Mouse (Mus musculus): Measurements from ENCODE around the gene Atp7a. TPM values are rescaled to one million over a fixed set of nuclear protein-coding genes. Genes with fewer than 3 reads are reported as not detected.
"Not testable (repeated sequence)": the region's sequence is repeated elsewhere in the genome, so short reads cannot be mapped to it uniquely, and the experiment has no call there.

Gene Atp7a
- polyA plus RNA-seq, 1 experiment = 19.8 TPM

DNA sequence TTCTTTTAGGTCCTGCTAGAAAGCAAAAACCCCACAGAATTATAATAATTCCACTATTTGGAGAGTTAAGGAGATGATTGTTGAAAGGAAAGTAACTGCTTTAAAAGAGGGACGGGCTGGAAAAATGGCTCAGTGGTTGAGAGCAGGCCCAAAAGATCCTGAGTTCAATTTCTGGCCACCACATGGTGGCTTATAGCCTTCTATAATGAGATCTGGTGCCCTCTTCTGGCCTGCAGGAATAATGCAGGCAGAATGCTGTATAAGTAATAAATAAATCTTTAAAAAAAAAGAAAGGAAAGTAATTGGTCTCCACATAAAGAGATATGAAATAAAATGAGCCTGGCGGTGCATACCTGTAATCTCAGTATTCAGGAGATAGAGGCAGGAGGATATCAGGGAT, 13.9 kb upstream of the Atp7a start:
- no peak for TF ChIP-seq CTCF (IDR thresholded peaks at IDR 0.05; ENCODE audit: low read depth, low read length)
- TF ChIP-seq POLR2A (IDR thresholded peaks at IDR 0.05; ENCODE audit: insufficient read depth, low read length) = no peak
- no peak for TF ChIP-seq EP300 (IDR thresholded peaks at IDR 0.05; ENCODE audit: insufficient read depth, low read depth, low read length)
- Histone ChIP-seq H3K27me3 (ENCODE audit: control insufficient read depth, insufficient read depth, low read length, poor library complexity, severe bottlenecking) (no peaks in the 10 kb centered on the region), H3K4me1 (ENCODE audit: control insufficient read depth, insufficient read depth, low read length) (no peaks in the 10 kb centered on the region), H3K9me3 (replicated peaks; ENCODE audit: control insufficient read depth, insufficient read depth, low read length, poor library complexity, severe bottlenecking) (no peaks in the 10 kb centered on the region), H3K36me3 (ENCODE audit: control insufficient read depth, insufficient read depth, low read length, poor library complexity, severe bottlenecking) (peaks cover 9% of the 10 kb centered on the region), H3K9ac (ENCODE audit: low read depth, poor library complexity, severe bottlenecking) (peak overlapping the region; percentile 95), H3K4me3 (ENCODE audit: low read depth, low read length) (no peak overlapping the region), H3K27ac (ENCODE audit: insufficient read depth, low read length) (no peak overlapping the region)

DNA sequence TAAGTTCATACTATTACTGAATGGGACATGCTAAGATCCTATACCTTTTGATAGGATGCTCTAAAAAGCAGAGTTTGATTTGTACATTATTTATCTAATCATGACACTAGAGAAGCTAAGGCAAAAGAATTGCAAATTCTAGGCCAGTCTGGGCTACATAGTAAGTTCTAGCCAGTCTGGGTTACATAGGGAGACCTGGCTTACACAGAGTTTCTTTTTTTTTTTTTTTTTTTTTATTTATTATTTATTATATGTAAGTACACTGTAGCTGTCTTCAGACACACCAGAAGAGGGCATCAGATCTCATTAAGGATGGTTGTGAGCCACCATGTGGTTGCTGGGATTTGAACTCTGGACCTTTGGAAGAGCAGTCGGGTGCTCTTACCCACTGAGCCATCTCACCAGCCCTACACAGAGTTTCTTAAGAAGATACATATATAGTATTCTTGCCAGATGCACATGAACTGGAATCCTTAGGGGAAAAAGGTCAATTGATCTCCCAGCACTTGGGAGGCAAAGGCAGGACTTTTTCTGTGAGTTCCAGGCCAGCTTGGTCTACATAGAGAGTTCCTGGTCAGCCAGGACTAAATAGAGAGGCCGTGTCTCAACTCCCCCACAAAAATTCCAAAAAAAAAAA, 12.2 kb upstream of the Atp7a start:
- H3K36me3 ChIP-seq (ENCODE audit: control insufficient read depth, insufficient read depth, low read length, poor library complexity, severe bottlenecking) = peaks cover 19% of the 10 kb centered on the region

DNA sequence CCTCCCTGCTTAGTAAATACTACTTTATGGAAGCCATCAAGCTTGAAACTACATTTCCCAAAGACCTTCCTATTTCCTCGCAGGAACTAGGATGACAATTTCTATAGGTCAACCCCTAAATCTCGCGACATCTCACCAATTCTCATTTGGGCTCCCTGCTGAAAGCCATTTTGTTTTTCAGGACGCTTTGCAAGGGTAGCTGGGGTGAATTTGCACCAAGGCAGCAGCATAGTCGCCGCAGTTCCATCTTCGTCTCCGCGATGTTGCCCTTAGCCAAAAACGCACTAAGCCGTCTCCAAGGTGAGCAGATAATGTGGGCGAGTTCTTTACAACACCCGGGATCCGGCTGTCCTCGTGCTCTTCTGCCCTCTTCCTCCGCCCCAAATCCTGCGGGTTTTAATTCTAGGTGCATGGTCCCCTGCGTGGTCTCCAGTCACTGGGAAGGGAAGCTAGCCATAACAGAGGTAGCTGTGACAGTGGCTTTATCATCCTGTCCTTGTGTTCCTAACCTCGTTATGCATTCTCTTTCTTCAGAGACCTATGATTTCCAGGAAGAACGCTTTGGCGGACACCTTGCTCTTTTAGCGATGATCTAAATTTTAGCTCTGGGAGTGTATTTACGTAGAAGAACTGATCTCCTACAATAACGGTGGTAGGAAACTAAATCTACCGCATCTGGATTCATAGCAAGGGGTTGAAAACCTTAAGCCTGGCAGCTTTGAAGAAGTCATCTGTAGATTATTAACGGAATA, 11.3 kb upstream of the Atp7a start, which contains the start of gene Cox7b:
Gene Cox7b, plus strand, starts transcription at position 130 of the 752 bp plus-strand sequence.
- H3K36me3 ChIP-seq (ENCODE audit: control insufficient read depth, insufficient read depth, low read length, poor library complexity, severe bottlenecking) = peaks cover 25% of the 10 kb centered on the region
- H3K4me1 ChIP-seq (ENCODE audit: control insufficient read depth, insufficient read depth, low read length) = no peaks in the 10 kb centered on the region
- no peaks in the 10 kb centered on the region for H3K9me3 ChIP-seq (replicated peaks; ENCODE audit: control insufficient read depth, insufficient read depth, low read length, poor library complexity, severe bottlenecking)
- H3K27me3 ChIP-seq (ENCODE audit: control insufficient read depth, insufficient read depth, low read length, poor library complexity, severe bottlenecking) = no peaks in the 10 kb centered on the region
- peak within 1 kb of the TSS; percentile 75 for H3K9ac ChIP-seq (ENCODE audit: low read depth, poor library complexity, severe bottlenecking)
- peak within 1 kb of the TSS; percentile 81 for H3K27ac ChIP-seq (ENCODE audit: insufficient read depth, low read length)
- H3K4me3 ChIP-seq (ENCODE audit: low read depth, low read length) = peak within 1 kb of the TSS; percentile 100
- TF ChIP-seq POLR2A (IDR thresholded peaks at IDR 0.05; ENCODE audit: insufficient read depth, low read length) = peak; percentile 51
- TF ChIP-seq CTCF (IDR thresholded peaks at IDR 0.05; ENCODE audit: low read depth, low read length) = no peak

More for the DNA sequence above, 12.2 kb upstream of the Atp7a start:
- peak overlapping the region; percentile 33; the same call in 1 of the 2 replicates for H3K27ac ChIP-seq (ENCODE audit: insufficient read depth, low read length)
- H3K4me3 ChIP-seq (ENCODE audit: low read depth, low read length); H3K27me3 ChIP-seq (ENCODE audit: control insufficient read depth, insufficient read depth, low read length, poor library complexity, severe bottlenecking); H3K9me3 ChIP-seq (replicated peaks; ENCODE audit: control insufficient read depth, insufficient read depth, low read length, poor library complexity, severe bottlenecking); H3K4me1 ChIP-seq (ENCODE audit: control insufficient read depth, insufficient read depth, low read length): not testable (repeated sequence)
- peak overlapping the region; percentile 75; the same call in 1 of the 2 replicates for H3K9ac ChIP-seq (ENCODE audit: low read depth, poor library complexity, severe bottlenecking)

DNA sequence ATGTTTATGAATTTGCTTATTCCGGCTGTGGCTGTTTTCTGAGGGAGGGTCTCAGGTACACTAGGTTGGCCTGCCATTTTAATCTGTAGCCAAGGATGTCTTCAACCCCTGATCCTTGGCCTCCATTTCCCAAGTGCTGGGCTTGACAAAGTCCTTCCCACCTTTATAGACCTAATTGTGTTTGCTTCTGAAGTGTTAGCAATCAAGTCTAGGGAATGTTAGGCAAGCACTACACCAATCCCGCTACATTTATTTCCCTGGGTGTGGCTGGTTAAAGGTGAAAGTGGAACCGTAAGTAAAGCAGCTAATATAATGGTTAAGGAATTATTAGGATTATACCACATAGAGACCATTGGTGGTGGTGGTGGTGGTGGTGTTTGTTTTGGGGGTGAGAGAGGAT, 10.0 kb upstream of the Atp7a start:
- Histone ChIP-seq H3K27ac (ENCODE audit: insufficient read depth, low read length) (no peak overlapping the region), H3K9me3 (replicated peaks; ENCODE audit: control insufficient read depth, insufficient read depth, low read length, poor library complexity, severe bottlenecking) (no peaks in the 10 kb centered on the region), H3K9ac (ENCODE audit: low read depth, poor library complexity, severe bottlenecking) (peak overlapping the region; percentile 40; the same call in 1 of the 2 replicates), H3K4me3 (ENCODE audit: low read depth, low read length) (no peak overlapping the region), H3K4me1 (ENCODE audit: control insufficient read depth, insufficient read depth, low read length) (no peaks in the 10 kb centered on the region), H3K36me3 (ENCODE audit: control insufficient read depth, insufficient read depth, low read length, poor library complexity, severe bottlenecking) (peaks cover 31% of the 10 kb centered on the region), H3K27me3 (ENCODE audit: control insufficient read depth, insufficient read depth, low read length, poor library complexity, severe bottlenecking) (no peaks in the 10 kb centered on the region)
- TF ChIP-seq CTCF (IDR thresholded peaks at IDR 0.05; ENCODE audit: low read depth, low read length) (no peak), EP300 (IDR thresholded peaks at IDR 0.05; ENCODE audit: insufficient read depth, low read depth, low read length) (no peak), POLR2A (IDR thresholded peaks at IDR 0.05; ENCODE audit: insufficient read depth, low read length) (no peak)

- TF ChIP-seq CTCF (IDR thresholded peaks at IDR 0.05; ENCODE audit: low read depth, low read length) = no peak
- no peak for TF ChIP-seq POLR2A (IDR thresholded peaks at IDR 0.05; ENCODE audit: insufficient read depth, low read length)
- TF ChIP-seq EP300 (IDR thresholded peaks at IDR 0.05; ENCODE audit: insufficient read depth, low read depth, low read length) = no peak
- Histone ChIP-seq H3K9me3 (replicated peaks; ENCODE audit: control insufficient read depth, insufficient read depth, low read length, poor library complexity, severe bottlenecking) (no peaks in the 10 kb centered on the region), H3K4me1 (ENCODE audit: control insufficient read depth, insufficient read depth, low read length) (no peaks in the 10 kb centered on the region), H3K9ac (ENCODE audit: low read depth, poor library complexity, severe bottlenecking) (0 out of 2 replicates have a peak overlapping the region, but pooled peaks have one; percentile 40), H3K27me3 (ENCODE audit: control insufficient read depth, insufficient read depth, low read length, poor library complexity, severe bottlenecking) (no peaks in the 10 kb centered on the region), H3K36me3 (ENCODE audit: control insufficient read depth, insufficient read depth, low read length, poor library complexity, severe bottlenecking) (peaks cover 32% of the 10 kb centered on the region), H3K27ac (ENCODE audit: insufficient read depth, low read length) (no peak overlapping the region), H3K4me3 (ENCODE audit: low read depth, low read length) (no peak overlapping the region; the same call in 1 of the 2 replicates)
These were observed 9.6 kb upstream of the Atp7a start for GRCm38 (mm10) chrX:106017516-106017915.

GRCm38 (mm10) chrX:106027343-106027674, 233 bp downstream of the Atp7a start:
- H3K27me3 ChIP-seq (ENCODE audit: control insufficient read depth, insufficient read depth, low read length, poor library complexity, severe bottlenecking) = no peaks in the 10 kb centered on the region
- no peaks in the 10 kb centered on the region for H3K36me3 ChIP-seq (ENCODE audit: control insufficient read depth, insufficient read depth, low read length, poor library complexity, severe bottlenecking)
- peak overlapping the region; percentile 61 for H3K4me3 ChIP-seq (ENCODE audit: low read depth, low read length)
- H3K4me1 ChIP-seq (ENCODE audit: control insufficient read depth, insufficient read depth, low read length) = no peaks in the 10 kb centered on the region
- TF ChIP-seq POLR2A (IDR thresholded peaks at IDR 0.05; ENCODE audit: insufficient read depth, low read length) (no peak), EP300 (IDR thresholded peaks at IDR 0.05; ENCODE audit: insufficient read depth, low read depth, low read length) (no peak), CTCF (IDR thresholded peaks at IDR 0.05; ENCODE audit: low read depth, low read length) (no peak)
- H3K27ac ChIP-seq (ENCODE audit: insufficient read depth, low read length) = no peak overlapping the region
- peak overlapping the region; percentile 77 for H3K9ac ChIP-seq (ENCODE audit: low read depth, poor library complexity, severe bottlenecking)
- H3K9me3 ChIP-seq (replicated peaks; ENCODE audit: control insufficient read depth, insufficient read depth, low read length, poor library complexity, severe bottlenecking) = no peaks in the 10 kb centered on the region
